Mouse (Mus musculus): Measurements from ENCODE around the gene Gjb5. TPM values are rescaled to one million over a fixed set of nuclear protein-coding genes. Genes with fewer than 3 reads are reported as not detected.
A peak's percentile ranks its signal among the peaks of the same experiment; 100 is the strongest.

Gene Gjb5
- total RNA-seq, 1 experiment from 2014 or later = not detected

DNA sequence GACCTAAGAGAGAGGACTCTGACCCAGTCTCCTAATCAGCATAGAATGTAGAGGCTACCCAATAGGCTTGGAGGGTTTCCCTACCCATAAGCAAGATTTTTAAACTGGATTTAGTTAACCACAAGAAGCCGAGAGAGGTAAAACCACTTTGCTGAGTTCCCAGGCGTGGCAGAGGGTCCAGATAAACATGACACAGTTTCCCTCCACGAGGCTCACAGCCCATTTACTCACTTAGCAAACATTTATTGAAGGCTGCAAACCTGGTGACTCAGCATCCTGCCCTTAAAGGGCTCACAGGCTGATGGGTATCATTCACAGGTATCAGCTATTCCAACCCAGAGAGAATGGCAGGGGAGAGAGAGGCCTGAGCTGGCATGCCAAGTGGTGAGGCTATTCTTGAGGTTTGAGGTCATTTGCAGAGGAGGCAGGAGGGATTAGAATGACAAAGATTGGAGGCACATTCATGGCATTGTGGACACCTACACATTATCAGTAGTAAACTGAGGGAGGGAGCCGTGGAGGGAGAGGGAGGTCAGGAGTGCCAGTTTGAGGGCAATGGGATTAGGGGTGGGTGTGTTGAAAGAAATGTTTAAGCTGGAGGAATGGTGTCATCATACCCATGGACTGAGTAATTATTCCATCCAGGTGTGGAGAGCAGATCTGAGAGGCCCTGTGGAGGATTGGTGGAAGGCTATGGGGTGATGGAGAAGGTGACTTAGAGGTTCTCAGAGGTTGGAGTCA is 8.3 kb downstream of the Gjb5 start:
- no peak for DNase-seq

DNA sequence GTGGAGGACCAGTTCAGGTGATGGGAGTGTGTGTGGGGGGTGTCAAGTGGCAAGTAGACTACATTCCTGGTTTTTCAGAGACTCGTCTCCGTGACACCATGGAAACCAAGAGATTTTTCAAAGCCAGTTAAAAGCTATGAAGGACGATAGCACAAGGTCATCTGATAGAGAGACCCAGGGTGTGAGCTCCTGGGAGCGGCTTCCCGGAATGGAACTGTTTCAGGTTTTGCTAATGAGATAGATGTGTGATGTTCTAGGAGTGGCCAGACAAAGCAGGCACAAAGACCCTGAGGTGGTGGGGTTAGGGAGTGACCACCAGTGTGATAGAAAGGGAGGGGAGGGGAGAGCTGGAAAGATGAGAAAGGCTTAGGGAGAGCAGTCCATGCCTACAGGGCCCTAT is 13.0 kb downstream of the Gjb5 start:
- no peak for DNase-seq

DNA sequence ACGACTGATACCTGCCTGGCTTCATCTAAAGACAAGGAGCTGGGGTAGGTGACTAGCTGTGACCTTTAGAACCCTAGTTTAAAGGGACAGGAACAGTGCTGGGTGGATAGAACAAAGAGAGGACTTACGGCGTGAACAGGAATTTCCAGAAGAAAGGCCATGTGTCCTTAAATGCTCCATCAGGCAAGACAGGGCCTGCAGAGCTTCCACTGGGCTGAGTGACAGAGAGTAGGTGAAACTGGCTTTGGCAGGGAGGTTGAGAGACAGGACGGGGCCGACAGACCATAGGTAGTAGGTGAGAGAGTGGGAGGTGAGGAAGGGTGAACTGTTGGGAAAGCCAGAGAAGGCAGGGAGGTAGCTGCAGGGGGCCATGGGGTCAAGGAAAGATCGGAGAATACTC is 16.6 kb downstream of the Gjb5 start:
- DNase-seq = no peak

DNA sequence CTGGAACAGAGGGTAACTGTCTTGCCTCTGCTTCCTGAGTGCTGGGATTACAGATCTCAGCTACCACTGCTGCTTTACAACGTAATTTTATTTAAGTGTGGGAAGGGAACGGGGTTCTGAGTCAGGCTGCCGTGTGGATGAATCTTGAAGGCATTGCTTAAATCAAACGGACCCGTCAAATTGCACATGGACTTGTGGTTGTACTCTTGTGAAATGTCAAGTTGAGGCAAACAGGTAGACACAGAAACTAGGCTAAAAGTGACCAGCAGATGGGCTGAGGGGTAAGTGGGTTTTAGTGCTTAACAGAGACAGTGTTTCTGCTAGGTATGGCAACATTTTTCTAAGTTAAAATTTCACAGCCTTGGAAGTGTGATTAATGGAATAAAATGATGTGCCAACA is 20.3 kb downstream of the Gjb5 start:
- no peak for DNase-seq

DNA sequence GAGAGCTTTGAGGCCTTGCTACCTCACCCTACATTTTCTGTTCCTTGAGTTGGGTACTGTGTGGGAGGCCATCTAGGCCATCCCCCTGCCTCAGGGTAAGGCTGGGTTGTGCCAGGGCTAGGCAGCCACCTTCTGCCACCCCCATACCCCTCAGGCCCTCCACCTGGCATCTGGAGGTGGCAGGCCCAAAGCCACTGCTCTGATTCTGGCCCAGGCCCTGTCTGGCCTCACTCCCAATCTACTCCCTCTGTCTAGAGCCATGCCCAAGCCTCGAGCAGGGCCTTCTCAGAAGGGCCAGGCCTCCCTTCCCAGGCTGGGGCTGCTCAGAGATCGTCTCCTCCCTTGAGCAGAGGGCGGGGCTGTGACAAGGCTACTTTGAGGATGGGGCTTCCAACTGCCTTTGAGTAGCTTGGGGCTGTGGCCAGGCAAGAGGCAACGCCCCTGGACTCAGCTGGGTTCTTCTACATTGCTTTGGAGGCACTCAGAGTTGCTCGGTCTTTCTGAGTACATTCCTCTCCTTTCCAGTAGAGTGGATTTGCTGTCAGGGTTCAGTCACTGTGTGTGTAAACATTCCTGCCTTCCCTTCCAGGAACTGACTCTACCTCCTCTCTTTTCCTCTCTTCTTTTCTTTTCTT is 23.0 kb downstream of the Gjb5 start:
- no peak for DNase-seq

DNA sequence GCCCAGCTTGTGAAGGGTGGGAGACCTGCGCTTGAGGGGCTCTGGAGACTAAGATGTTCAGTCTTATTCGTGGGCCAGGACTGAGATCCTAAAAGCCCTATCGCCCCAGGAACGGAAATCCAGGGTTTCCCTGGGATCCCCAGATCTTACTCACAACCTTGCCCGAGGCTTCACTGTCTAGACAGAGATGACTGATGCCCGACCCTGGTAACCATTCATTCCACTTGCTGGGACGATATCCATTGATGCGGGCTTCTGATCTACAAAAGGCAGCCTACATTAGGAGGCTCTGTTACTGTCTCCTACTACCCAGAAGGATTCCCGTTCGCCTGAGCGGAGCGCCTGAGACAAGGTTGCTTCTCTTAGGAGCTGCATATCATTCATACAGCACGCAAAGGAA is 26.8 kb downstream of the Gjb5 start:
- no peak for DNase-seq

DNA sequence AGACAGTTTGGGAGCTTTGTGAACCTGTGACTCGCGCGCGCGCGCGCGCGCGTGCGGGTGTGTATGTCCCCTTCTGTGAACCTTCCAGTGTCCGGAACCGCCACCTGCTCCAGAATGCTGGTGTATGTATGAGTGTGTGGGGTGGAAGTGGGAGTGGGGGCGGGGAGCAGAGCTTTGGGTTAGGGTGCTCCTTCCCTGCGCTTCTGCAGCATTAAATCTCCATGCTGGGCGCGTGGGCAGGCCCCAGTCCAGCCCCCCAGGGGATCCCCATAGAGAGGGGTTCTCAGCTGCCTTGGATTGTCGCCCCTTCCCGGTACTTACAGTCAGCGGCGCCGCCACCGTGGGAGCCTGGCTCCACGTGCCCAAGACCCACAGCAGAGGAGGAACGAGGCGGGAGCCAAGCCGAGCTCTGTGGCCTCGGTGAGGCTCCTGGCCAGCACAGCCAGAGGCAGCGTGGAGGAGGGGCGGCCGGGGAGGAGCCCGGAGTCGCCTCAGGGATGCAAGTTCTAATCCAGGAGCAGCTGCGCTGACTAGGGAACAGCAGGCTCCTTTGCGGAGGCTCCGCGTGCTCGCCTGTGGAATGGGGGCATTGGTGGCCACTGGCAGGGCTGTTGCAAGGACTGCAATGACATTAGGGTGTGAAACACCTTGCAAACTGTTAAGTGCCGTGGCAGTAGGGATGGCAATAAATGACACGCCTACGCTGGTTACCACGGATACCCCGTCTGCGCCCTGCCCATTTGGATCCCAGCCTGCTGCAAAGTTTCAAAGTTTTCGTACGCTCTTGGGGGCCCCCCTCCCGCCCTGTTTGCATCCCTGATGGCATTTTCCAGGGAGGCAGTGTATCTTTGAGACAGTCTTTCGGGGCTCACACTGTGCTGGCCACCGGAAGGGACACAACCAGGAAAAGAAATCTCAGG is 27.5 kb downstream of the Gjb5 start, which contains the start of gene Gjb3:
Gene Gjb3, minus strand, starts transcription at position 664 of the 920 bp plus-strand sequence.
- peak; percentile 26 for DNase-seq

DNA sequence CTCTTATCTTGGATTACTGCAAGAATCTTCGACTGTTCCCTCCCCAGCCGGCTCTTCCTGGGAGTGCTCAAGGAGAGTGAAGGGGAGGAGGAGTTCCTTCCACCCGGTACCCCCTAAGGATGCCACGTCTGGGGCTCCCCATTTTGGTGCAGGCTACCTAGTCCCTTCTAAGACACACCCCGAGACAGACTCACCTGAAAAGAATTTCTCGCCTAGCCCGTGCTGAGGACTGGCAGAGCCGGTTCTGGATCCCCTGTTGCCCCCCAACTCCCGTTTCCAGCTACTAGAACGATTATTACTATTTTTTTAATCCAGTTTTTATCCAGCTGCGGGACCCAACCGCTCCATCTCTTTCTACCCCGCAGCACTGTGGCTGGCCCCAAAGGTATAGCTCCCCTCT is 28.2 kb downstream of the Gjb5 start:
- DNase-seq = no peak

DNA sequence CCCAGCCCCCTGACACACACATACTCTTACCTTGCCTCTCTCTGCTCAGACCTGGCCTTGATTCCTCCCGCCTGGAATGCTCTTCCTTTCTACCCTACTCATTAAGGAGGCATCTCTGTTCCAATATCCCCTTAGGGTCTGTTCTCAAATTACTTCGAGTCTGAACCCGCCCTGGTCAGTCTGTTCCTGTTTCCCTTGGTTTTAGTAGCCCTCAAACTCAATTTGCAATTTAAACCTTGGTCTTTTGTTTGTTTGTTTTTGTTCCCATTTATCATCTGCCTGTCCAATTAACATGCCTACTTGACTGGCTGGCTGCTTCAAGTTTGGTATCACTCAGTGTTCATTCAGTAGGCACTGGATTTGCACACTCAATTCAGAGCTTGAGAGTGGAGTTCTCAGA is 28.9 kb downstream of the Gjb5 start:
- DNase-seq = no peak

DNA sequence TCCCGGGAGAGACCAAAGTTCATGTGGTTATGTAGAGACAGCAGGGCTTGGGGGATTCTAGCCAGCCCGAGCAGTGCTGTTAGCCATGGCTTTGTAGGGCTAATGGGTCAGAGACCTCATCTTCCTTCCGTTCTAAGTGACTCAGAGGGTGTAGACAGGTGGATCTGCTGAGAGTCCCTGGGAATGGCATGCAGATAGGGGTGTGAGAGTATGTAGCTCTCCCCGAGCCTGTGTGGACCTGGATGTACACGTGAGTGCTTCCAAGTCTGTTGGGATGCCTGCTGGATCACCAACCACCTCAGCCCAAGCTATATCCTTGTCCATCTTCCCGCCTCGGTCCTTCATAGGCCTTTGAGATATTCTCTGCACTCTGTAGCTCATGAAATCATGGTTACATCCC is 29.6 kb downstream of the Gjb5 start:
- no peak for DNase-seq

DNA sequence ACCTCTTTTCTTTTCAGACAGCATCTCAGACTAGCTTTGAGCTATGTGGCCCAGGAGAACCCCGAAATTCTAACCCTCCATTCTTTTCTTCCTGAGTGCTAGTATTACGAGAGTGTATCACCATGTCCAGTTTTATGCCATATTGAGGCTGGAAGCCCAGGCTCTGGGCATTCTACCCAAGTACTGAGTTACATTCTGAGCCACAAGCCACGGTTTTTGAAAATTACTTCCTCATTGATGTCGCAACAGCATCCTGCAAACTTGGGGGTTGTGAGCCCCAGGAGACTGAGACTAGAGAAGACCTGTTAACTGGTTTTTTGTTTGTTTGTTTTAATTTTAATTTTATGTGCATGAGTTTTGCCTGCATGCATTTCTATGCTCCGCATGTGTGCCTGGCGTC is 30.2 kb downstream of the Gjb5 start:
- no peak for DNase-seq

DNA sequence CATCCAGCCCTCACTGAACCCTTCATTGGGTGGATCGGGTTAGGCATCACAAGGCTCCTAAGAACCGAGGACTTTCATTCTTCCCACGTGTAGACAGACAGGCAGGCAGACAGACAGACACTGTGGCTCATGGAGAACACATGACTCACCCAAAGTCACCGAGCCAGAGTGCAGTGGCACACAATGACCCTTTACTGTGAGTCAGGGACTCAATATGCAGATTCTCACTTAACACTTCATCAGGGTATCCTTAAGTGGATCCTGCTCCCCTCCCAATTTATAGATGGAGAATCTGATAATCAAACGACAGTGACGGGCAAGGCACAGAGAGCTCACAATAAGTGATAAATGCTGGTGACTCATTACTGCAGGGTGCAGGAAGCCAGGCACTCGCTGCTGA is 30.7 kb downstream of the Gjb5 start:
- no peak for DNase-seq

DNA sequence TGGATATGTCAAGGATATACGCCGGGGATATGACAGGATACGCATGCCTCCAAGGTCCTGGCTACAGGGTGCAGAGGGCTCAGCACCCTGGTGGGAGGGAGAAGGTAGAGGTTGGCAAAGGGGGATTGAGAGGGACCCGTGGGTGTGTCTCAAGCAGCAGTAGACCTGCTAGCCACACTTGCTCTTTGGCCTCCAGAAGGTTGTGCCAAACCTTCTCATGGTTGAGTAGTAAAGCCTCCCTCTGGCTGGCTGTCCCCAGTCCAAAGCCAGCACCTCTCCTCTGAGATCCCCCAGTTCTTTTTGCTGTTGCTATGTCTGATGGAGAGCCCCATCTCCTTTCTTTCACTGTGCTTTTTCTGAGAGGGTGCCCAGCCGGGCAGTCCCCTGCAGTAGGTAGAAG is 32.7 kb downstream of the Gjb5 start:
- no peak for DNase-seq

DNA sequence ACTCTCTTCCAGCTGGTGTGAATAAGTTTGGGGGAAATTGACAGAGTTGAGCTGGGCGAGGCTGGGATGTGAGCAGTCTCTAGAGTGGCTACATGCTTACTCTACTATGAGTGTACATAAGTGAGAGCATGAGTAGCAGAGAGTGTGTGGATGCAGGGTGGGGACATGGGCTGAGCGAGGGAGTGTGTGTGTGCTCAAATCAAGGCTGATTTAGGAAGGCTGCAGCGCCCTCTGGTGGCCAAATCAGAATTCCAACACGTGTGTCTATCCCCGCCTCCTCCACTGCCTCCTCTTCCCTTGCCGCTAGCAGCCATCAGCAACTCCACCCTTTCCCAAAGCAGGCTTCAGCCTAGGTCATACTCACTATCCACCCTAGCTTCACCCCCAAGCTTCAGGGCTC is 33.2 kb downstream of the Gjb5 start:
- DNase-seq = peak; percentile 84

DNA sequence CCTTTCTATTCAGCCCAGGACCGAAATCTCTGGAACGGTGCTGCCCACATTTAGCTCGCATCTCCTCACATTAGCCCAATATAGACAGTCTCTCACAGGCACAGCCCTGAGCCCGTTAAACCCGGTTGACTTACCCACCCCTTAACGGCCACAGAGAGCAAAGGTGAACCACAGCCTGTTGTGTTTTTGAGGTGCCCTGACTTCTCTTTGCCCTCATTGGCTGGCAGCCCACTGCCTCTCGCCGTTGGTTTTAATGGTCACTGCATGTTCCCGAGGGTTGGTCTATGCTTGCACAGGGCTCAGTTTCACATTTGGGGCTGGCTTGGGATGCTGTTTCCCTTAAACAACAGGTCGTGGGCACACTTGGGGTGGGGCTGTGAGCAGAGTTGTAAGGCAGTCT is 33.7 kb downstream of the Gjb5 start:
- DNase-seq = no peak

DNA sequence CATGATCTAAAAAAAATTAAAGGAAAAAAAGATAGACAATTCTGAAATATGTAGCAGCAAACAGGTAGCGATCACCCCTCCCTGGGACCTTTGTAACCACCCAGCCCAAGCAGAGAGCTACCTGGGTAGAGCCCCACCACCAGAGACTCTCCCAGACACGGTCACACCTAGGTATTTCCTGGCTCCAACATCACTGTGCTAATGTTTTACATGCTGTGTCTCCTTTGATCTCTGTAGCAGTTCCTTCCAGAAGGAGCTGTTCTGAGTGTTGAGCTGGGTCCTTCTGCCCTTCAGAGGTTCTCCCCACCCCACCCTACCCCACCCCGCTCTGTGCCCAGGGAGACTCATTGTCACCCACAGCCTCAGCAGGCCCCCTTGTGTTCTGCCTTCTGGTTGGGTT is 34.3 kb downstream of the Gjb5 start:
- DNase-seq = no peak

DNA sequence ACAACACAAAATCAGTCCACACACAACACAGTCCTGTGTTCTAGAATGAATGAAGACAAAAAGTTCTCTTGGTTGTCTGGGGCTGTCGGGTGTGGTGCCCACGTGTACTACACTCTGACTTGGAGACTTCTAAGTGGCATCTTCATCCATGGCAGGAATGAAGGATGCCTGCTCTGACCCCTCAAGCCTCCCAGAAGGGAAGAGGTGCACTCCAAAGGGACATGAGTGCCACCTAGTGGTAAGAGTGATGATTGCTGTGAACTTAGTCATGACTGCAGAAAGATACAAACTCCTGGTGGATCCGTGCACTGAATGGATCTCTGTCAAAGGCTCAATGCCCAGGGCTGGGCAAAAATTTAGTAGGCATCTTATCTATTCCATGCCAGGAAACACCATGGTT is 38.4 kb downstream of the Gjb5 start:
- peak; percentile 51 for DNase-seq

DNA sequence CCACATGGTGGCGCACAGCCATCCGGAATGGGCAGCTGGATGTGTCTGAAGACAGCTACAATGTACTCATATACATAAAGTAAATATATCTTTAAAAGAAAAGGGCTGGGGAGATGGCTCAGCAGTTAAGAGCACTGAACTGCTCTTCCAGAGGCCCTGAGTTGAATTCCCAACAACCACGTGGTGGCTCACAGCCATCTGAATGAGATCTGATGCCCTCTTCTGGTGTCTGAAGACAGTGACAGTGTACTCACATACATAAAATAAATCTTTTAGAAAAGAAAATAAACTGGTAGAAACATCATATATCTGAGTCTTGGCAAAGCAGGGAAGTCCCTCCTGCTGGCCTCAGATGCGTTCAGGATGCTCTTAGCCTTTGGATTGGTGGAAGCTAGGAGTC is 40.8 kb downstream of the Gjb5 start:
- DNase-seq = no peak

DNA sequence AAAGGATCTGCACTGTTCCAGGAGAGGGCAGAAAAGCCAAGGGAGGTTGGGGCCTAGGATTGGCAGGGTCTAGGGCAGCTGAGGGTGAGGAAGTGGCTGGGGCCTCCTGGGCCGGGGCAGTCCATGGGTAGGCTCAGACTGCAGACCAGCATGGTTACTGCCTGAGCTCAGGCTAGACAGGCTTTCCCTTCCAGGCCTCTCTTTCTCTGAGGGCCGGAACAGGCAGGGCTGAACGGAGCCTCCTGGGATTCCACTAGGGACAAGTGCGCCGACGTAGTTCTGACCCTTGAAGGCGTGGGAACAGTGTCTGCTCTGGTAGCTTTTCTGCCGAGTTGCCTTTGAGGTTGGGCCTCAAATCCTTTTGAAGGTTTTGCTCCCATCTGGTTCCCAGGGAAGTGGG is 42.2 kb downstream of the Gjb5 start:
- DNase-seq = no peak

DNA sequence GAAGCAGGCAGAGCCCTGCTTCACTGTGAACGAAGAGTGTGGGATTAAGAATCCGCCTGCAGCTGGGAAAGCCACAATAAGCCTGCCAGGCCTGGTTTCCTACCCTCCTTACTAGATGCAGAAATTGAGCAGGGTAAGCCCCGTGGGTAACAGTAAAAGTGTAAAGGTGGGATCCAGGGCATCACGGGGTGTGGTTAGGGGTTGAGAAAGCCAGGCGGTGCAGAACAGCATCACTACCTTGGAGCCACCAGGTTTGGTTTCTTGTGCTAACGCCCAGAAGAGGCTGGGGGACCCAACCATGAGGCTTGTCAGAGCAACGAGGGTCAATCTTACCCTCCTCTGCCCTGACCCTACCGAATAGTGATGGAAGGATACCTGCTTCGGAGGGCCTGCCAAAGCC is 43.4 kb downstream of the Gjb5 start:
- no peak for DNase-seq

DNA sequence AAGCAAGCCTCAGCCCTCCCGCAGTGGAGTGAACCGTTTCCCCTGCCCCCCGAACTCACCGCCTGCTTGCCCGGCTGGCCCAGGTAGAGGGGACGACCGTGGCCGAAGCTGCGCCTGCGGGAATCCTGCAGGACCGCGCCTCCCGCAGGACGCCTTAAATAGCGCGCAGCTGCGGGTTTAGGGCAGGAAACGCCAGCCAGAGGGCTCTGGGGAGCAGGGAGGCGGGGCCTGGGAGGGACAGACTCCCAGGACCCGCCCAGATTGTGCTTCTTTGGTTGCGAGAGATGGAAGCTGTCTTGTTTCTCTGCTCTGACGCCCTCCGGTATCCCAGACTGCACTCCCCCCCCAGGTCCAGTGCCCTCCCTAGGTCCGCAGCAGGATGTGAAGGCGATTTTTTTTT is 44.1 kb downstream of the Gjb5 start, which contains the start of gene Gja4:
Gene Gja4, minus strand, starts transcription at position 179 of the 400 bp plus-strand sequence.
- peak; percentile 81 for DNase-seq

DNA sequence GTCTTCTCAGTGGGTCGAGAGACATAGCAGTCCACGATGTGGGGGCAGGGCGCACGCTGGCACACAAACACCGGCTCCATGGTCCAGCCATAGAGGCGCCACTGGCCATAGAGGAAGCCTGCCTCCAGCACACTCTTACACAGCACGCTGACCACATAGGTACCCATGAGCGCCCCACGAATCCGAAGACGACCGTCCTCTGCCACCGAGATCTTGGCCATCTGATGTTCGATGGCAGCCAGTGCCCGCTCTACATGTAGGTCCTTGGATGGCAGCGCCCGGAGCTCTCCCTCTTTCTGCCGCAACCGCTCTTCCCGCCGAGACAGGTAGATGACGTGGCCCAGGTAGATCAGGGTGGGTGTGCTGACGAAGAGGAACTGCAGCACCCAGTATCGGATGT is 45.6 kb downstream of the Gjb5 start:
- no peak for DNase-seq

DNA sequence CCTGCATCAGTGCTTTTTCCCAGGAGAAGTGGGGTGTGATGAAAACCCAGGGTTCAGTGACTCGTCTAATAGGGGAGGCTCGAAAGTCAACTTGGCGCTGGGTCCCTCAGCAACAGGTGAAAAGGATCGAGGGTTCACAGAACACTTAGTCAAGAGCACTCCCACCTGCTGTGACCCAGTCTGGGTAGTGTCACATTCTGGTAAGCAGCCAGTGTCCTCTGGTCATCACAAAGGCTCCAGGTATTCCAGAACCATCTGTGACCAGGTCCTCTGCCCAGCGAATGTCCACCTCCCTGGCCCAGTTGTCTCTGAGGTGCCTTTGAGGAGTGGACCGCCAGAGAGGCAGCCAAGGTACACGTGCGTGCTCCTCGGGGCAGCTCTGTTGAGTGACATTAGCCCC is 46.4 kb downstream of the Gjb5 start:
- no peak for DNase-seq
